Mouse (Mus musculus): ENCODE measurements around the gene Gmds.
A peak's percentile ranks its signal among the peaks of the same experiment; 100 is the strongest.

Gene Gmds

DNA sequence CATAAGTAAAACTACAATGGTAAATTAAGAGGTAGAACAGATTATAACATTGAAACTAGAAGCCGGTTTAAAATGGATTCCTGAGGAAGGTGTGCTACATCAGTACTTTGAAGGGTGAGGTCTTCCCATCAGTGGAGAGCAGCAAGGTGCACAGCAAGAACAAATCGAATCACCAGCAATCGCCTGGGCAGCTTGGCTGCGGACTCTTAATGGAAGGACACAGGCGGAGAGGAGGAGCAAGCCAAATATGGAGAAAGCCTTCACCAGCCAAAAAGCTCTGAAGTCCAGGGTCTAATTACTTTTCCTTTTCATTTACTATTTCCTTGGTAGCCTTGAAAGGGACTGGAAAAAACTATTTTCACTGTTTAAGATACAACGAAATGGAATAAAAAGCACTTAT, 170.7 kb downstream of the Gmds start:
- ATAC-seq (ENCODE audit: insufficient number of reproducible peaks, low FRiP score, low TSS enrichment), result no peak

DNA sequence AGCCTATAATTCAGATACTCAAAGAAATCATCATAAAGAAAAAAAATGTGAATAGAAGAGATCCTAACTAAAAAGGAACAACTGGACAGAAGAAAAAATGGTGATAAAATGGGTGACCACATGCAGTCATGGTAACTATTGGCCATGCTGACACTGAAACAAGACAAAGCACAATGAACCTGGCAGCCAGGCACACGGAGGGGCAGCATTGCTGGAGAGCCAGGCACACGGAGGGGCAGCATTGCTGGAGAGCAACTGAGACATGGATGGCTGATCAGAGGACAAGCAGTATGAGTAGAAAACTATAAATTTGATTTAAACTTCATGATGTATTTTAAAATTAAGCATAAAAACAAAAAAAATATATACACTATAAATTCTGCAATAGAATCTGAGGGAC, 173.0 kb downstream of the Gmds start:
- no peak for ATAC-seq (ENCODE audit: insufficient number of reproducible peaks, low FRiP score, low TSS enrichment)

DNA sequence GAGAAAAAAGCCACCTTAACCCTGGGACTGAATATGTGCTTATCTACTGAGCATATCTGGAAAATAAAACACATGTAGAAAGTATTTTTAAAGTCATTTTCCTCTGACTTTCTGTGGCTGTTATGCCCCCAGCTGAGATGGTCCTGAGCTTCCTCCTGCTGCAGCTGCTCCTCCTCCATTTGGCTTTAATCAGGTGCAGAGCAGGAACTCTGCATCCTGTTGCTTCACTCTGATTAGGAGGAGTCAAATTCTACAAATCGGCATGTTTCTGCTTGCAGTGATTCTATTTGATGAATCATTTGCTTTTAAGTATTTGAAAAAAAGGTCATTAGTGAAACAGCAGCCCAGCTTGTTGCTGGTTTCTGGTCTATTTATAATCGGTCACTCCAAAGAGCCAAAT, 177.0 kb downstream of the Gmds start:
- no peak; the same call in 1 of the 2 replicates for ATAC-seq (ENCODE audit: insufficient number of reproducible peaks, low FRiP score, low TSS enrichment)

DNA sequence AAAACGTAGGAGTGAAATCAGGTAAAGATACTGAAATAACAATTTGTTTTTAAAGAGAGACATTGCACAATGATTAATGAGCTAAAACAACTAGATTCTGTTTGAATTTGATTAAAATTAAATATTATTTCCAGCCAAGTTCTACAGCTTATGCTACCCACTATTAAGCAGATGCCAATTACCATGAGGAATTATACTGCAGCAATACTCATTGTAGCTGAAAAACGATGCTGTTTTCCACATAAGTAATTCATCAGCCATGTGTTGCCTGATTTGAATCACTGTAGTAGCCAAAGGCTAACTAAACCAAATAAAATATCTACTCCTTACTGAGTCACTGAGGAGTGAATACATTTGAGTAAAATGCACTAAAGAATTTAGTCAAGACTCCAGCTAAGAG, 180.3 kb downstream of the Gmds start:
- ATAC-seq (ENCODE audit: insufficient number of reproducible peaks, low FRiP score, low TSS enrichment), result no peak

- peak; percentile 96 for ATAC-seq (ENCODE audit: insufficient number of reproducible peaks, low FRiP score, low TSS enrichment)
These were observed 192.6 kb downstream of the Gmds start for GRCm38 (mm10) chr13:32145916-32146315.

- ATAC-seq (ENCODE audit: insufficient number of reproducible peaks, low FRiP score, low TSS enrichment), result no peak
These were observed 193.4 kb downstream of the Gmds start for GRCm38 (mm10) chr13:32145179-32145578.

DNA sequence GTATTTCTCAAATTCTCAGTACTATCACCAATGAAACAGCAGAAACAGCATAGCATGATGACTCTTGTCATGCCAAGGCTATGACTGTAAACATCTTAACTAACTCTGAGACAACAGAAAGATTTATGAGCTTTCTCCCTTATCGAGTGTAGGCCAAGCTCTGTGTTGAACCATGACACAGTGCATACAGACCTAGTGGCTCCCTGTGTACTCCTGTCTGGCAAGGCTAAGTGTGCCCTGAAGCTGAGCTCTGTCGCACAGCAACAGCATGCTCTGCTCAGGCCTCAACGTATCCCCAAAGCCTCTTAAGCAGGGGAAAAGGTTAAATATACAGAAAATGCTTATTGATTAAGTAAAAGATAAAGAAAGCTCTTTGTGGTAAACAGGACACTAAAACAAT, 194.9 kb downstream of the Gmds start:
- ATAC-seq (ENCODE audit: insufficient number of reproducible peaks, low FRiP score, low TSS enrichment), result no peak

GRCm38 (mm10) chr13:32134663-32135273, 203.8 kb downstream of the Gmds start:
- ATAC-seq (ENCODE audit: insufficient number of reproducible peaks, low FRiP score, low TSS enrichment), result no peak

DNA sequence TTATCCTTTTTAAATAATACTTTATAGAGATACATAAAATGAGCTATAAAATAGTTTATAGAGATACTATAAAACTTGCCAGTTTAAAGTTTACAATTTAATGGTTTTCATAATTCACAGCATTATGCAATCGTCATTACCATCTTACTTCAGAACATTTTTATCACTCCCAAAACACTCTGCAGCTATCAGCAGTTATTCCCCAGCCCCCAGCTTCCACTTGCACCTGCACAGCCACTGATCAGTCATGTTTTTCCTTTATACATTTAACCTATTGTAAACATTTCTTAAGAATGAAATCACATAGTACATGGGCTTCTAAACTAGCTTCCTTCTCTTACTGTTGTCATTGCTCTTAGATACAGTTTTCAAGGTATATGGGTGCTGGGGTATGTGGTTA, 208.6 kb downstream of the Gmds start:
- ATAC-seq (ENCODE audit: insufficient number of reproducible peaks, low FRiP score, low TSS enrichment), result no peak

- ATAC-seq (ENCODE audit: insufficient number of reproducible peaks, low FRiP score, low TSS enrichment), result no peak
These were observed 220.2 kb downstream of the Gmds start for GRCm38 (mm10) chr13:32118386-32118785.

DNA sequence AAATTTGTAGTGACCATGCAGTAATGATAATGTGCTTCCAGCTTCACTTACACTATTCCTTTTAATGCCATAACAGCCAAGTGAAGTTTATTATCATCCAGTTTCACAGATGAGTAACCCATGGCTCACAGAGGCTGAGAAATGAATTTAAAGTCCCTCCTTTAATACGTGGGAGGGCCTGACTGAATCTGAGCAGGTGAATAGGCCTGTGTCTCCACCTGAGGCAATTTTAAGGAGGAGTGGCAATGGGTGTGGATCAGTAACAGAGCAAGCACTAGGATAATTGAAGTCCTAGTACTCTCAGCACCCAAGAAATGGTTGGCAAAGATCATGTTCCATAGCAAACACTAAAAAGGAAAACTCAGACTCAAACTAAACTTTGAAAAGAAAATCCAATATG, 223.1 kb downstream of the Gmds start:
- ATAC-seq (ENCODE audit: insufficient number of reproducible peaks, low FRiP score, low TSS enrichment), result no peak

- no peak for ATAC-seq (ENCODE audit: insufficient number of reproducible peaks, low FRiP score, low TSS enrichment)
These were observed 224.7 kb downstream of the Gmds start for GRCm38 (mm10) chr13:32113875-32114274.

- ATAC-seq (ENCODE audit: insufficient number of reproducible peaks, low FRiP score, low TSS enrichment), result no peak
These were observed 250.1 kb downstream of the Gmds start for GRCm38 (mm10) chr13:32088303-32088977.

- no peak for ATAC-seq (ENCODE audit: insufficient number of reproducible peaks, low FRiP score, low TSS enrichment)
These were observed 257.9 kb downstream of the Gmds start for GRCm38 (mm10) chr13:32080520-32081249.

DNA sequence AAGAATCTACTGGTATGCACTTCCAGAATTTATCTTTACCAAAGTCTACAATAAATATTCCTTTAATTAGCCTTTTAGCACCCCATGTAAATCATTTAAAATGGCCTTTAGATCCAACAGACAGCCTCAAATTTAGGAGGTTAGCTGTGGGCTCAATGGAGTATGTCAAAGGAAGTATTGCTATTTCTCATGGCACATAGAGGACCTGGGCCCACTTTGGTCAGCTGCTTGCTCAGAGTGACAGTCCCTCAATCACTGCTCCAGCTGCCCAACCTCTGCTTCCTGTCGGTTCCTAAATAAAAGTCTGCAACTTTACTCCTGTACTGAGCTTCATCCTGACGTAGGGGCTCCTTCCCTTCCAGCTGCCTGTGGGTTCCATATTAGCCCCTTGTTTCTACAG, 264.9 kb downstream of the Gmds start:
- ATAC-seq (ENCODE audit: insufficient number of reproducible peaks, low FRiP score, low TSS enrichment), result no peak

DNA sequence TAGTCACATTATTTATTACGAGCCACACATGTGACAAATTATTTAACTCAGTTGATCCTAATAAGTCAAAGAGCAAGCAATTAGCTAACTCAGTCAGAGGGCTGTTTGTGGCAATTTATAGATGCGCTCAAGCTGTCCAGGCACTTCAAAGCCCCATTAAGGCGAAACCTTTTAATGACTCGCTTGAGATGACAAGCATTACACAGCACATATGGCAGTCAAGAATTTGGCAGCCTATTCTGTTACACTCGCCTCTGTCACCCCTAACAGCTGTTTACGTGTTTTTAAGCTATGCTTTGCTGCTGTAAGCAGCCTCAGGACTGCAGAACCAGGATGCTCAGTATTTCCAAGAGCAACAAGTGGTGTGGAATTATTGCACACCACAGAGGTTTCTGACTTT, 283.2 kb downstream of the Gmds start:
- ATAC-seq (ENCODE audit: insufficient number of reproducible peaks, low FRiP score, low TSS enrichment), result no peak

GRCm38 (mm10) chr13:32053587-32053986, 285.0 kb downstream of the Gmds start:
- ATAC-seq (ENCODE audit: insufficient number of reproducible peaks, low FRiP score, low TSS enrichment), result no peak

DNA sequence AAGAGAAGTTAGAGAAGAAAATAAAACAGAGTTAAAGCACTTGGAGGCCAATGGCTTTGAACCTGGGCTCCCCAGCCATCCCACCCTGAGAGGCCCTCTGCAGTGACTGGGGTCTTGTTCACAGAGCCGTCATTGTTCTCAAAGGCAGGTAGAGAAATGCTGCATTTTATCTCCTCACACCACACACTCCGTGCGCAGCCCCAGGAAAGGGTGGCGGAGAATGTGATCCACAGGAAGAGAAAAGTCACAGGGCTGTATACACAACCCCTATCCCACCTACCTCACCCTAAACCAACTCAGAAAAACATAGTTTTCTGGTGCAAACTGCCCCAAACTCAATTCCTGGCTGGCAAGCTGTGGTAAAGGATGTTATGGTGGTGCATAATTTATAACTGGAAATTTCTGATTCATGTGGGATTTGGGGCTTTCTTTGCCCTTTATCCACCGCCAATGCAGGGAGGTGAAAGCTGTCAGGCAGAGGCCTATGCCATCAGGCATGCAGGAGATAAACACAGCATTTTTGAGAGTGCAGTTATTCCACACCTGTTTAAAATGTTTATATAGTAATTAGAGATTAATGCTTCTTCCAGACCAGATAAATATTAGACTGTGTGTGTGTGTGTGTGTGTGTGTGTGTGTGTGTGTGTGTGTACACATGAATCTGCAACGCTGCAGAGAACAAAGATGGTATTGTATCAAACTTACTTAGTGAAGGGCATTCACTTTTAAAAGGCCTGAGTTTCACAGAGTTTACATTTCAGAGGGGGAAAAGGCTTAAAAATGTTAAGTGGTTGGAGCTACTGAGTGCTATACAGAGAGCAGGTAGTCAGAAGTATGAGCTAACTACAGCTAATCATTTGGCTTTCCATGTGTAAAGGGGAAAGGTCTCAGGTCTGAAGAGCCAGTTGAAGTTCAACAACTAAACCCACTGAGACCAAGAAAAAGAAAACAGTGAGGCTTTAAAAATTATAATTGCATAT, 290.3 kb downstream of the Gmds start:
- no peak for ATAC-seq (ENCODE audit: insufficient number of reproducible peaks, low FRiP score, low TSS enrichment)

DNA sequence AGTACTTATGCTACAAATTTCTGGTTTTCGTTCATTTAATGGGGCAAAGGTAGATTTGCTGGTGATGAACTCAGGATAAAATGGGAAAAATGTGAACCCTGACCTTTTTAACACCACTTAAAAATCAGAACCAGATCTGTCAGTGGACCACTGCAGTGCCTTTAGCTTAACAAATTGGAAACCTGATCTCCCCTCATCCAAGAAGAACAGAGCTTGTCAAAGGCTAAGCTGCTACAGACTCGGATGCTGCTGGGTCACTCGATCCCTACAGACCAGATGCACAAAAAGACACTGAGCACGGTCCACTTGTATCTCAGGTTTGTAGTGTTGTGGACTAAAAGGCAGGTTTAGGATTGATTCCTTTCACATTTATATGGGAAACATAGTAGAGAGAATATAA, 291.6 kb downstream of the Gmds start:
- no peak for ATAC-seq (ENCODE audit: insufficient number of reproducible peaks, low FRiP score, low TSS enrichment)

- no peak for ATAC-seq (ENCODE audit: insufficient number of reproducible peaks, low FRiP score, low TSS enrichment)
These were observed 295.8 kb downstream of the Gmds start for GRCm38 (mm10) chr13:32042748-32043147.

- no peak for ATAC-seq (ENCODE audit: insufficient number of reproducible peaks, low FRiP score, low TSS enrichment)
These were observed 297.7 kb downstream of the Gmds start for GRCm38 (mm10) chr13:32040822-32041221.

Data from cerebellum, adult (tissue).